Mouse (Mus musculus) brown adipose tissue, adult 24 weeks (tissue): ENCODE data around the gene Eif3k. TPM values are rescaled to one million over a fixed set of nuclear protein-coding genes. Genes with fewer than 3 reads are reported as not detected.

Source experiments
- H3K27ac ChIP-seq: fragments of 200-500 bp; replicated peaks from 2 replicates; pipeline ENCODE4 v1.5.1; 2012; ENCODE audit warnings: low read depth, mild to moderate bottlenecking, low read length
- H3K4me1 ChIP-seq: fragments of 200-500 bp; 2 replicates; pipeline ENCODE4 v1.6.1; 2012; ENCODE audit warnings: low read length, mixed read lengths; ENCODE audit not compliant: control insufficient read depth, insufficient read depth, insufficient read length
- H3K4me3 ChIP-seq: fragments of 200-500 bp; 2 replicates; pipeline ENCODE4 v1.5.1; 2012; ENCODE audit warnings: low read depth, mild to moderate bottlenecking, low read length, moderate library complexity; ENCODE audit not compliant: insufficient read depth
- polyA plus RNA-seq: library from polyadenylated mRNA; stranded (reverse); fragments of >200 nt; gene quantifications from 2 replicates; pipeline ENCODE4 v1.2.4, GENCODE M21; 2012; ENCODE audit not compliant: missing spikeins, insufficient read depth, insufficient read length

The Eif3k gene
- polyA plus RNA-seq, 1 experiment, result 165 TPM

DNA sequence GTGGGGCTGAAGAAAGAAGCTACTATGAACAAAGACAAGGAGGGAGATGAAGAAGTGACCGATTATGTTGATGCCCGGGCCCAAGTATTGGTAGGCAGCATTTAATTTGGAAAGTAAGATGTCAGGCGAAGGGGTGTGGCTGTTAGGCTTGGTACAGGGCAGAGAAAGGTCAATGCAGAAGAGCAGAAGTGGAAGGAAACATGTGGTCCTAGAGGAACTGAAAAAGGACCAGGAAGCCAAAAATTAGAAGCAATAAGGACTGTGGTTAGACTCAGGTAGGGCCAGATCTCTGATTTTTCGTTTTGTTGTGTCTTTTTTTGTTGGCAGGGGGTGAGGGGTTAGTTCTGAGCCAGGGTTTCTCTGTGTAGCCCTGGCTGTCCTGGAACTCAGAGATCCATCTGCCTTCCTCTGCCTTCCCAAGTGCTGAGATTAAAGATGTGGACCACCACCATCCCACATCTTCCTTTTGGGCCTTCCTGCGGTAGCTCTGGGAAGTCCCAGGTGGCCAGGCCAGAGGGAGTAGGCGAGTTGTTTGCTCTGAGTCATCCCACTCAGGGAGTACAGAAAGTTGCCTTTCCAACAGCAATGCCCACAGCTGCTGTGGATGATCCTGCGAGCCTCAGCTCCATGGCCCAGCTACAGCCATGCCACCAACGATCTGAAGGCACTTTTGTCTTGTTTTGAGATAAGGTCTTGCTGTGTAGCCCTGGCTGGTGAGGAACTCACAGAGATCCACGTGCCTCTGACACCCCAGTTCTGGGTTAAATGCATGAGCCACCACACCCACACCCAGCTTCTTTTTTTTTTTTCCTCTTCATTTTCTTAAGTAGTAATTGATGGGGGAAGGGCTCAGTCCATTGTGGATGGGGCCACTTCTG, 25.8 kb upstream of the Eif3k start:
- Histone ChIP-seq H3K4me1 (no peaks in the 10 kb centered on the region), H3K27ac (peak overlapping the region; percentile 43)

DNA sequence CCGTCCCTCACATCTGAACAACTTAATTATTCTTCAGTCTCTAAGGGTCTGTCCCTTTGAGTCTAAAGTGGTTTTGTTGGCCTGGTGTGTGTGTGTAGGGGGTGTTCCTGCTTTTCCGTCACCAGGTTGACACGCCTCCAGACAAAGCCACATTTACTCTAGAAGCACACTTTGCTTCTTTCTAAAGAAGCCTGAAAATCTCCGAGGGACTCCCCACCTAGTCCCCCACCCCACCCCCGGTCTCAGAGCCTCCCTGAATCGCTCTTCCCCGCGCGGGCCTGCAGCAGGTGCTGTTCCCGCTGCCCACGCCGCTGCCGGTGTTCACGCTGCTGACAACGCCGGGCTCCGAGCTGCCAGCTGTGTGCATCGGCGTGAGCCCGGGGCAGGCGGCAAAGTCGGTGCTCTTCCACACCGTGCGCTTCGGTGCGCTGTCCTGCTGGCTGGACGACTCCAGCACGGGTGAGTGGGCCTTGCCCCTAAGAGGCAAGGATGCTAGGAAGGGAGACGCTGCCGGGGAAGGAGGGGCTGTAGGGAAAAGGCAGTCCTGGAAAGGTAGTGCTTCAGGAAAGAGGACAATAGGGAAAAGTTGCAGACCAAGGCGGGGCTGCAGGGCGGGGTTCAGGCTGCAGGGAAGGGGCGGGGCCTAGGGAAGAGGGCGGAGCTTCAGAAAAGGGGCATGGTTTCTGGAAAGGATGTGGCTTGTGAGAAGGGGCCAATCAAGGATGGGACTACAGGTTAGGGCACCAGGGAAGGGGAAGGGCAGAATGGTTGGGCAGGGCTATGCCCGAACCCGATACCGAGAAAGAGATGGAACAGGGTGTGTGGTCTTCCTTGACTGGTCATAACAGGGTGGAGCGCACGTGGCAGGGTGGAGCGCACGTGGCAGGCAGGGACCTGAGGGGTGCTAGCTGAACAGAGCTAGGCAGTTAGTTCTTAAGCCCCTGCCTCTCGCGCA, 19.3 kb upstream of the Eif3k start:
- H3K27ac ChIP-seq, result no peak overlapping the region
- H3K4me3 ChIP-seq, result peak overlapping the region; percentile 36
- H3K4me1 ChIP-seq, result no peaks in the 10 kb centered on the region; the same call in 1 of the 2 replicates

More for the DNA sequence above, 25.8 kb upstream of the Eif3k start:
- no peak overlapping the region for H3K4me3 ChIP-seq

DNA sequence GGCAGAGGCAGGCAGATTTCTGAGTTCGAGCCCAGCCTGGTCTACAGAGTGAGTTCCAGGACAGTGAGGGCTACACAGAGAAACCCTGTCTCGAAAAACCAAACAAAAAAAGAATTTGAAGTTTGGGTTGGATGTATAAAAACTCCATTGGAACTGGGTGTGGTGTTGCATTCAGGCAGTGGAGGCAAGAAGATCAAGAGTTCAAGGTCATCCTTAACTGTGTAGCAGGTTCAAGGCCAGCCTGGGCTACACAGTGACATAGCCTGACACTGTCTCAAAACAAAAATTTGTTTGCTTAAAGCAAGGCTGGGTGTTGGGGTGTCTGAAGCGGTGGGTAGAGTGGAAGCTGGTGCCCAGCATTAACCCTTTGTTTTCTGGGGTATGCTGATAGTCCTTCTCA, 11.7 kb upstream of the Eif3k start:
- Histone ChIP-seq H3K27ac (no peak overlapping the region), H3K4me1 (no peaks in the 10 kb centered on the region), H3K4me3 (no peak overlapping the region)

DNA sequence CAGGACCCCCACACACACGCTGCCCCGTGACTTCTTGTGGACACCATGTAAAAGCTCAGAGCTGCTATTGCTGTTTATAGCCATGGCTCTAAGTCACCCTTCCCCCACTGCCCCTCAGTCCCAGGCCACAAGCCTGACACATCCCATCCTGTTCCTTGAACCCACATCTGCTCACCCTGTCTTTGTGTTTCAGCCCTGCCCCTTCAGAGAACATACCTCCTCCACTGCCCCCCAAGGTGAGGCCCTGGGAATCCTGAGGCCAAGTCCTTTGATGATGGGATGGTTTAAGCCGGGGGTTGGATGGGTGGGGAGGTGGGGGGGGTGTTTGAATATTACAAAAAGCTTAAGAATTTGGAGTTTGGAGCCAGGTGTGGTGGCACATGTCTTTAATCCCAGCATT, 11.3 kb upstream of the Eif3k start:
- Histone ChIP-seq H3K27ac (no peak overlapping the region), H3K4me1 (no peaks in the 10 kb centered on the region), H3K4me3 (no peak overlapping the region)

DNA sequence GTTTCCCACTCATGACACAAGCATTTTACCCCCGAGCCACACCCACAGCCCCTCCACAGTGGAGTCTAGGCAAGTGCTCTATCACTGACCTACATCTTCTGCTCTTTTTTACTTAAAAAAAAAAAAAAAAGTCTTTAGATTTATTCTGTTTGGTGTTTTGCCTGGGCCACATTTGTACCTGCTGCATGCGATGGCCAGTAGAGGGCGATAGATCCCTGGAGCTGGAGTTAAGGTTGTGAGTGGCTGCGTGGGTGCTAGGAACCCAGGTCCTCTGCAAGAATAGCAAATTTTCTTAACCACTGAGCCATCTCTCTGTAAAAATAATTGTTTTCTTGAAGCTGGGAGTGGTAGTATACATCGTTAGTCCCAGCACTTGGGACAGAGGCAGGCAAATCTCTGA, 10.0 kb upstream of the Eif3k start:
- H3K4me3 ChIP-seq, result no peak overlapping the region
- no peaks in the 10 kb centered on the region for H3K4me1 ChIP-seq
- no peak overlapping the region for H3K27ac ChIP-seq

DNA sequence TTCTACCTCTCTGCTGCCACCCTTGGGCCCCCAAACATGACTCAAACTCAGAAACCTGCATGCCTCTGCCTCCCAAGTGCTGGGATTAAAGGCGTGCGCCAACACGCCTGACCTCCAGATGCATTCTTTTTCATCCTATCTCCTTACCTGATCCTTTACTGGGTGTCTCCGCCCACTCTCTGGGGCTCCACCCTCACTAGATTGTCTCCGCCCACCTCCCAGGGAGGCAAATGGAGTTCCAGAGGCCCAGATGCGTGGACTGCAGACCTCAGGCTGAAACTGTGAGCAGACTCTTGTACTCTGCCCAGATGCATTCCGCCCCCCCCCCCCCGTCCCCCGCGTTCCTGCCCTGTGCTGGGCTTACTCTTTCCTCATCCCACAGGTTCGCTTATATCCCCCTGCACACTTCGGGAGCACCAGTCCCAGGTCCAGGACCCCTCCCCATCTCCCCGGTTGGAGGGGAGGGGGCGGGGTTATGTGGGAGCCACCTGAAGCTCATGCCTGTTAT, 9.2 kb upstream of the Eif3k start:
- Histone ChIP-seq H3K27ac (no peak overlapping the region), H3K4me1 (no peaks in the 10 kb centered on the region), H3K4me3 (no peak overlapping the region)

DNA sequence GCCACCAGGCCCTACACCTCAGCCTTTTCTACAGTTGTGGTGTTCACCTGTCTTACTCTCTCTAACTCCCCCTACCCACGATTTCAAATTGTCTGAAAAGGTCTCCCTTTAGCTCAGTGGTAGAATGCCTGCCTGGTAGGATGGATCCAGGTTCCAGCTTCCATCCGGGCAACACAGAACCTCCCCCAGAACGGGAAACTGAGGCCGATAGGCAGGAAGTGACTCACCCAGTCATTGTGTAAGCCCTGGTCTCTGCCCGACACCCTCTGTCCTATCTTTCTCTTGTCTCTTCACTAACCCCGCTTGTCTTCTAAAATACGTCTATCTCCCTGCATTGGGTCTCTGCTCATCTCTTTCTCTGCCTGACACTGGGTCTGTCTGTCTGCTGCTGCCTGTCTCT, 3.5 kb upstream of the Eif3k start:
- H3K4me3 ChIP-seq, result no peak overlapping the region
- H3K27ac ChIP-seq, result no peak overlapping the region
- H3K4me1 ChIP-seq, result peaks cover 3% of the 10 kb centered on the region; the same call in 1 of the 2 replicates

DNA sequence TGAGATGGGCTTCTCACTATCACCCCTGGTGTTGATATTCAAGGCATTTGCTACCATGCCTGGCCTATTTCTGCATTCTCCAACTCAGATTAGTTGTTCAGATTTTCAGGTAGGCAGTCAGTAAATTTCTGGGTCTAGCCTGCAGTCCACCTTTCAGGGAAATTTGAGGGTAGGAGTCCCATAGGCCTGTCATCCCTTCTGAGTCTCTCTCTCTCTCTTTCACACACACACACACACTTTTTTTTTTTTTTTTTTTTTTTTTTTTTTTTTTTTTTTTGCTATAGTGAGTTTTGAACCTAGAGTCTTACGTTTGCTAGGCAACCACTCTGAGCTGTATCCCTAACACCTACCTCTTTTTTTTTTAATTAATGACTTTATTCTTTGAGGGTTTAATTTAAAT, 2.8 kb upstream of the Eif3k start:
- H3K4me1 ChIP-seq, result peaks cover 3% of the 10 kb centered on the region; the same call in 1 of the 2 replicates
- no peak overlapping the region for H3K4me3 ChIP-seq

DNA sequence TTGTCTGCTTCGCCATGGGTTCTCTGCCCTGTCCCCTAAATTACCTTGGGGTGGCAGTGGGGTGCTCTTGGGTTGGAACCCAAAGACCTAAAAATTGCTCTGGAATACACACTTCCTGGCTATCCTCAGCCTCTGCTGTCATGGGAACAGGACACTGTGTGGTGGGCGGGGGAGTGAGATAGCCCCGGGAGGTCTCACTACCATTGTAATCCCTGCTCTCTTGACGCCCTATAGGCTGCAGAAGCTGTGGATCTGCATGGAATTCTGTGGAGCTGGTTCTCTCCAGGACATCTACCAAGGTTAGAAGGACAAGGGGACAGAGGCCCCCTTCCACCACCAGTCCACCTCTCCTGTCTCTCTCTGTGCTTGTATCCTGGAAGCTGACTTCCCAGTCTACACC, 2.2 kb upstream of the Eif3k start:
- Histone ChIP-seq H3K4me3 (no peak overlapping the region), H3K4me1 (peaks cover 3% of the 10 kb centered on the region; the same call in 1 of the 2 replicates), H3K27ac (no peak overlapping the region)

More for the DNA sequence above, 2.8 kb upstream of the Eif3k start:
- no peak overlapping the region for H3K27ac ChIP-seq

DNA sequence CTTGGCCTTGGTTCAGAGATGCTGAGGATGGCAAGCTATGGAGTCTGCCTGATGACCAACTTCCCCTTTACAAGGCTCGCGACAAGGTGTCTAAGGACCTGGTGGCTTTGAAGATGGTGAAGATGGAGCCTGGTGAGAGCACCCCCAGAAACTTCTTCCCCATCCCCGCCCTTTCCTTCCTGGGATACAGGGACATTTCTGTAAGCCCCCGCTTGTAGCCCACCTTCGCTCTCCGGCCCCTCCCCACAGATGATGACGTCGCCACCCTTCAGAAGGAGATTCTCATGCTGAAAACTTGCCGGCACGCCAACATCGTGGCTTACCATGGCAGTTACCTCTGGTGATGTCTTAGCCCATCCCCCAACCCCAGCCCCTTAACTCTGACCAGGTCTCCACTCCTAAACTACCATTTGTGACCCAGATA, 1.5 kb upstream of the Eif3k start:
- Histone ChIP-seq H3K27ac (no peak overlapping the region), H3K4me3 (peak overlapping the region; percentile 20; the same call in 1 of the 2 replicates), H3K4me1 (peaks cover 3% of the 10 kb centered on the region; the same call in 1 of the 2 replicates)

DNA sequence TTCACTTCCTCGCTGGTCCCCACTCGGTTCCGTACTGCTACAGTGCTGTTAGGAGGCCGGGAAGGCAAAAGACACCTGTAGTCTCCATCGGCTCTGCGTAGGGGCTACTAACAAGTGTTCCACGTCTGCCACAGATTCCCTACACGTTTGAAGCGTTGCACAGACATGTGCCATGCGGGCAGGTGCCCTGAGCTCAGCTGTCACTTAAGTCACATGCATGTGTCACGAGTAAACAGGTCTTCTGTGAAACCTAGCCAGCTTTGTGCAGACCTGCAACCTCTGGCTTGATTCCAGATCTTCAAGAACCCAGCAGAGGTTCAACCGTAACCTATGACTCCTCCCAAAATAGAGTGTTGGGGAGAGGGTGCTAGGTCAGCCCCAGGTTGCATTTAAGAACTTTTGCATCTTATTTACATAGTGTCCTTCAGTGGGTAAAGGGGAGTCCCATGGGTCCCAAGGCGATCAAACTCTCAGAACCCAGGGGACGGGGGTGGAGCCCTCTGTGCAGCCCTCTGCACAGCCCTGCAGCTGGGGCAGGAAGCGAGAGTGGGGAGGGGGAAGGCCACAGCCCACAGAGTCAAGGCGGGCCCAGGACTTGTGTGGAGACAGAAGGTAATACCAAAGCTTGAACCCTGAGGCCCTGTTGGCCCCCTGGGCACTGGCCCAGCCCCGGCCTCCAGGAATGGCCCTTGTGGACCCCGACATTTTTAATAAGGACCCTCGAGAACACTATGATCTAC, 780 bp upstream of the Eif3k start:
- Histone ChIP-seq H3K27ac (peak overlapping the region; percentile 63), H3K4me1 (peaks cover 3% of the 10 kb centered on the region; the same call in 1 of the 2 replicates), H3K4me3 (peak overlapping the region; percentile 70)

DNA sequence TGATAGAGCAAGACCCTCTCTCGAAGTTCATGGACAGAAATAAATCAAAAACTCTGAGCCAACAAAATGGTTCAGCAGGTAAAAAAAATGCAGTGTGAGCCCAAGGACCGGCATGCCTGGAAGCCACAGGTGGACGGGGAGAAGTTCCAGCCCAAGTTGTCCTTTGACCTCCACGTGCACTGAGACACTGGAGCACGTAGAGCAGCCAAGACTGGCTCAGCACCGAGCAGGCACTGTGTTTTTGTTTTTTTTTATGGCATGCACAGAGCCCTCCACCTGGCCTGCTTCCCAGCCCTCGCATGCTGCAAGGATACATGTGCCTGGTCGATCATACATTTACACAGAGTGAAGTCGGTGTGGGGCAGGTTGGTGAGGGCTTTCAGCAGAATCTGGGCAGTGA, 4.1 kb downstream of the Eif3k start:
- Histone ChIP-seq H3K4me3 (no peak overlapping the region), H3K27ac (no peak overlapping the region), H3K4me1 (peaks cover 3% of the 10 kb centered on the region)

DNA sequence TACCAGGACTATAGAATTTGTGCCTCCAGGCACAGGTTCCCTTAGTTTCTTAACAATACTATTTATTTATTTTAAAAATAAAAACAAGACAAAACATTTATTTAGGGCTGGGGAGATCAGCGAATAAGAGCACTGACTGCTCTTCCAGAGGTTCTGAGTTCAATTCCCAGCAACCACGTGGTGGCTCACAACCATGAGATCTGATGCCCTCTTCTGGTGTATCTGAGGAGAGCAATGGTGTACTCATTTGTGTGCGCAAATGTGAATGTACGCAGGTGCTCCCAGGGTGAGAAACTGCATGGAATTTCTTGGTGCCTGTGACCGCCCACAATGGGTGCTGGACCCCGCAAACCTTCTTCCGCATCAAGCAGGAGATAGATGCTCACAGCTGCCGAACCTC, 8.6 kb downstream of the Eif3k start:
- peaks cover 13% of the 10 kb centered on the region for H3K4me1 ChIP-seq
- no peak overlapping the region for H3K4me3 ChIP-seq
- no peak overlapping the region for H3K27ac ChIP-seq

DNA sequence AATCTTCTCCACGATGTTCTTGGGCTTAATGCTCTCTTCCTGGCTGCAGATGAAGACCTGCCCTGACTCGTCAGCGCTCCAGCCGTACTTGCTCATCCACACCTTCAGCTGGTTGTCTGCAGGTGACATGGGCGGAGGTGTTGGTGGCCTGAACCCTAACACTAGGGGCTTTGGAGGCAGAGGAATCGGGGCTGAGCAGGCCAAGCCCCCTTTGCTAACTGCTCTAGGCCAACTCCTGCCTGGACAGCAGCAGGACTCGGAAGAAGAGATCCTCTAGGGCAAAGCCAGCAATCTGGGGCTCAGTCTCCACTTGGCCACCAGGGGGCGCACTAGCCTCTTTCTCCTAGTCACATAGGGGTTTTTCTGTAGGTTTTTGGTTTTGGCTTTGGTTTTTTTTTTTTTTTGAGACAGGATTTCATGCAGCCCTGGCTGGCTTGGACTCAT, 9.1 kb downstream of the Eif3k start:
- Histone ChIP-seq H3K27ac (peak overlapping the region; percentile 4; the same call in 1 of the 2 replicates), H3K4me3 (no peak overlapping the region), H3K4me1 (peaks cover 13% of the 10 kb centered on the region)
